Mouse (Mus musculus) ES-Bruce4 (cell line): ENCODE data around the gene Dus1l.

Source experiments
- CTCF ChIP-seq: IDR thresholded peaks from one replicate; pipeline ENCODE4 v1.8.1; 2011; ENCODE audit warnings: low read depth, low read length
- POLR2A ChIP-seq: IDR thresholded peaks from one replicate; pipeline ENCODE4 v1.8.1; 2011; ENCODE audit warnings: low read length; ENCODE audit not compliant: insufficient read depth

DNA sequence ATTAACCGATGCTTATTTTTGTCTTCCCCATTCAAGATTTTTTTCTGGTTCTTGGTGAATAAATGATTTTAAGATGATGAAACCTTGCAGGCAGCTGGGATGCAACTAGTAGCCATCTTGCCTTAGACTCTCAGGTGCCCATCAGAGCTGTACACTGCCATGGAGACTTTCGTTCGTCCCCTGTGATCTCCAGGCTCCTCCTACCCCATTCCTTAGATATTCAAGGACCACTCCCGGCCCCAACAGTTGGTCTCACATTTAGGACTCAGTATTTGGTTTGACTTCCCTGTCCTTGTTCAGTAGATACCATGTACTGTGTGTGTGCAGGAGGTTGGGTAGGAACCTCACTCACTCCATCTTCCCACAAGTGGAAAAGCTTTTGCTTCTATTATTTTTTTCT is 8.6 kb upstream of the Dus1l start:
- TF ChIP-seq CTCF (no peak), POLR2A (no peak)
